Mouse (Mus musculus): ENCODE measurements around the gene D1Ertd622e.

D1Ertd622e gene

DNA sequence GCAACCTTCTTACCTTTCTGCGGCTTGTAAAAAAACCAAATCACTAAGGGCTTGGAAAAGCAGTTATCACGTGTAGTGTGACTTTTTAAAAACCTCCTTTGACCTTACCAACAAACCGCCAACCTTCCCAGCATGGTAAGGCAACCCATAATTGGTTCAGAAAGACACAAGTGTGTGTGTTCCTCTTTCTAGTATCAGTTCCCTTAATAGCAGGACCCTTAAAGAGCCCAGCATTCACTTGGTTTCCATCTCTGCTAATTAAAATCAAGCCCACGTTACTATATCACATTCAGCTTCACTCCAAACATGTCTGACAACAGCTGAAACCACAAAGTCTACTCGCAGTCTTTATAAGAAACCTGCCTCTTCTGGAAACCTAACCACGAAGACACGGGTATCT is 2.5 kb downstream of the D1Ertd622e start:
- H3K27me3 ChIP-seq (ENCODE audit: control insufficient read depth, insufficient read depth, low read length, poor library complexity, severe bottlenecking) = no peaks in the 10 kb centered on the region
- DNase-seq (ENCODE audit: low read depth, low spot score) = peak; percentile 90
- H3K36me3 ChIP-seq (ENCODE audit: control insufficient read depth, insufficient read depth, low read length, poor library complexity, severe bottlenecking) = no peaks in the 10 kb centered on the region; the same call in 1 of the 2 replicates

DNA sequence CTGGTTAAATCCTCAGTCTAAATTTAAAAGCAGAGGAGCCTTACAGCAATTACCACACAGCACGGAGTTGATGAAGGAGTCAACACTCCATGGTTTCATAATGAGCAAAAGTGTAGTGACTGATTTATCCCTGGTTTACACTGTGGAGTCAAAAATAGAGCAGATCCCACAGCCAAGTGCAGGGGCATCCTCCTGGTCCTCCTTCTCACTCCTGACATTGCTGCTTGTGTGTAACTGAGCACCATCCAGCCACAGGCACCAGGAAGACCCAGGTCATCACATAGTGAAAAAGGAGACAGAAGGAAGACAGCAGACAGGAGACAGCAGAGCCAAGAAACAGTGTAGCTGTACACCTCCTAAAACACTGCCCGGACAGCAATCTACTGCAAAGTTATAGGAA is 4.1 kb downstream of the D1Ertd622e start:
- H3K36me3 ChIP-seq (ENCODE audit: control insufficient read depth, insufficient read depth, low read length, poor library complexity, severe bottlenecking) = no peaks in the 10 kb centered on the region; the same call in 1 of the 2 replicates
- H3K27me3 ChIP-seq (ENCODE audit: control insufficient read depth, insufficient read depth, low read length, poor library complexity, severe bottlenecking) = no peaks in the 10 kb centered on the region
- no peak for DNase-seq (ENCODE audit: low read depth, low spot score)

DNA sequence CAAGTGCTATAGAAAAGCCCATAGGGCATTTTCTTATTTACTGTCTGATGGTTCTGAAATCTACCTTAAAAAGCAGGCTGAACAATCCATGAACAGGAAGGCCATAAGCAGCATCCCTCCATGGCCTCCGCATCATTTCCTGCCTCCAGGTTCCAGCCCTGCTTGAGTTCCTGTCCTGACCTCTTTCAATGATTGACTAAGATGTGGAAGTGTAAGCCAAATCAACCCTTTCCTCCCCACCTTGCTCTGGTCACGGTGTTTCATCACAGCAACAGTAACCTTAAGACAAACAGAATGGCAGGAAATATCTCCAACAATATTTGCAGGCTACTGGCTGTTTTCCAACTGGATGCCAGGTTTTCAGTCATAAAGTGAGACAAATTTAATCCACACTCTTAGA is 4.7 kb downstream of the D1Ertd622e start:
- DNase-seq (ENCODE audit: low read depth, low spot score) = peak; percentile 27
- Histone ChIP-seq H3K27me3 (ENCODE audit: control insufficient read depth, insufficient read depth, low read length, poor library complexity, severe bottlenecking) (no peaks in the 10 kb centered on the region), H3K36me3 (ENCODE audit: control insufficient read depth, insufficient read depth, low read length, poor library complexity, severe bottlenecking) (no peaks in the 10 kb centered on the region; the same call in 1 of the 2 replicates)

DNA sequence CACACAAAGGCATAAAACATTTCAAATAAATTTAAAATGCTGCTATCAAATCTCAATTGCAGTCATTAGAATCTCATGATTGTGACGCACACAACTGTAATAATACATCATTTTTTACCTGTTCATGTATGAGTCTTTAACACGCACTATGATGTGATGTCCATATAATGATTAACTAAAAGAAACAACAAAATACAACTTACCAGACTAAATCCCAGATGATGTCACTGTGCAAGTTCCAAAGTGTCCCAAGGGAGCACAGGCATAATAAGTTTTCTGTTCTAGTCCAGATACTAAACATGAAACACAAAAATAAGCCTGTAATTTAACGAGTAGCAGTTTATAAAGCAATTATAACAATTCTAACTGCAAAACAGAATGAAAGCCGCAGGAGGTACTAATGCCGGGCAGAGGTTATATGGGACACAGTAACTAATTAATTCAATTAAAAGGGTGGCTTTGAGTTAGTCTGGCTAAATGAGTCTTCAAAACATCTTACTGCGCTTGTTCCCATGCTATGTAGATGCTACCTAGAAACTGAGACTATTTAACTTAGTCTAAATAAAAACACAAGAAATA is 7.4 kb downstream of the D1Ertd622e start:
- Histone ChIP-seq H3K27me3 (ENCODE audit: control insufficient read depth, insufficient read depth, low read length, poor library complexity, severe bottlenecking) (no peaks in the 10 kb centered on the region), H3K36me3 (ENCODE audit: control insufficient read depth, insufficient read depth, low read length, poor library complexity, severe bottlenecking) (peaks cover 2% of the 10 kb centered on the region; the same call in 1 of the 2 replicates)
- DNase-seq (ENCODE audit: low read depth, low spot score) = no peak

DNA sequence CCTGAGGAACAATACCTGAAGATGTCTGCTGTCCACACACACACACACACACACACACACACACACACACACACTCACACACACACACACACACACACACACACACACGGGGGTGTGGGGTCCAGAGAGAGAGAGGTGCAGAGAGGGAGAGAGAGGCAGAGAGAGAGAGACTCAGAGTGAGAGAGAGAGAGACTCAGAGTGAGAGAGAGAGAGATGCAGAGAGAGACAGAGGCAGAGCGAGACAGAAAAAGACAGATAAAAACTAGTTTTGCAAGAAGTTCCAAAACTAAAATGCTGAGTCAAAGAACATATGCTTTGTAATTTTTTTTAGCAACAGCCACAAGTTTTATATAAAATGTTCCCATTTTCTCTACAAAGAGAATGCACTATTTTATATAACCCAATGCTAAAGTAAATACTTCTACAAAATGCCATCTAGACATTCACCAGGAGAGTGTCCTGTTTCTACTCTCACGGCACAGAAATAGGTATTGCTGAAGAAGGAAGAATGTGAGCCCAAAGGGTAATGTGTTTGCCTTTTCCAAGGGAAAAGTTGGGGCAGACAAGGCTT is 11.2 kb downstream of the D1Ertd622e start:
- no peaks in the 10 kb centered on the region for H3K27me3 ChIP-seq (ENCODE audit: control insufficient read depth, insufficient read depth, low read length, poor library complexity, severe bottlenecking)

DNA sequence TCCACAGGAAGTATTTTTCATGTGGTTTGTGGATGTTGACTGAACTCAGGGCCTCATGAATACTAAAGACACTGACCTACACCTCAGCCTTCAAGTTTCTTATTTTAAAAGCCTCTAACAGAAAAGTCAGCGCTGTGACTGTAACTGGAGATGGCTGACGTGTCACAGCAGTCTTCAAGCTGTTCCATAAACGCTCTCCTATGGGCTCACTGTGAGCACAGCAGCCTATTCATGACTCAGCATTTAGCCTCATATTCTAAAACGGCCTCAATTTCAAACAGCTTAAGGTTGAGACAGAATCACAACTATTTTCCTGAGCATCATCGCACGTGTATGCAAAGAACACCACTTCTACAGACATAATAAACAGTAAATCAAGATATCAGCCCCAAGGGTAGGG is 11.8 kb downstream of the D1Ertd622e start:
- Histone ChIP-seq H3K36me3 (ENCODE audit: control insufficient read depth, insufficient read depth, low read length, poor library complexity, severe bottlenecking) (peaks cover 3% of the 10 kb centered on the region; the same call in 1 of the 2 replicates), H3K27me3 (ENCODE audit: control insufficient read depth, insufficient read depth, low read length, poor library complexity, severe bottlenecking) (no peaks in the 10 kb centered on the region)
- DNase-seq (ENCODE audit: low read depth, low spot score) = no peak

More for the DNA sequence above, 11.2 kb downstream of the D1Ertd622e start:
- H3K36me3 ChIP-seq (ENCODE audit: control insufficient read depth, insufficient read depth, low read length, poor library complexity, severe bottlenecking) = peaks cover 3% of the 10 kb centered on the region; the same call in 1 of the 2 replicates
- no peak for DNase-seq (ENCODE audit: low read depth, low spot score)

DNA sequence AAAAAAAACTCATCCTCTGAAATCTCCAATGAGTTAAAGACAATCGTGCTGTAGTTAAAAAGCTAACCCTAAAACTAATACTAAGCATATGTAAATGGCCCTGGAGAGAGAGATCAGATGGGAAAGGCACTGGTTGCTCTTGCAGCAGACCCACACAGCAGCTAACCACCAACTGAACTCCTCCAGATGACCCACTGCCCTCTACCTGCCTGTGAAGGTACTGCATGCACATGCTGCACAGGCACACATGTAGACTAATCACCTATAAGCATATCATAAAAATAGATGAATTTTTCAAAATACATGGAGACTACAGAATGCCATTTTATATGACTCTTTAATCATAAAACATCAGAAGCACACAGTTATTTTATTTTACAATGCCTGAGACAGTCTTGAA is 14.8 kb downstream of the D1Ertd622e start:
- DNase-seq (ENCODE audit: low read depth, low spot score) = peak; percentile 52
- Histone ChIP-seq H3K36me3 (ENCODE audit: control insufficient read depth, insufficient read depth, low read length, poor library complexity, severe bottlenecking) (peaks cover 7% of the 10 kb centered on the region), H3K27me3 (ENCODE audit: control insufficient read depth, insufficient read depth, low read length, poor library complexity, severe bottlenecking) (no peaks in the 10 kb centered on the region)

DNA sequence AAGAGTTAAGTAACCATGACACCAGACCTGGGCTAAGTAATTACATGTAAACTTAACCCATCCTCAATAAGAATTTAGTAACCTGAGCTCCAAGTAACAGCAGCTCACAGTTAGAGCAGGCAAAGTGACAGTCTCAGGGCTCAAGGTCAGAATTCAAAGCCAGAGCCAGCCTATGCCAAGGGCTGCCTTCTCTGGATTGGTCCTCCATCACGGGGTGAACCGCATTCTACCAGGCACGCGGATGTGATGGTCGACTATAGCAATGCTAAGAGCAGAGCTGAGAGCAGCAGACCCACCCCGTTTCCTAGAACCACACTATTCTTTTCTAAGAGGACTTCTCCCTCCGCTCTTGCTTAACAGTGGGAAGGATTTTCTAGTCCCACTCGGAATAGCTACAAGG is 27.8 kb downstream of the D1Ertd622e start:
- peaks cover 5% of the 10 kb centered on the region; the same call in 1 of the 2 replicates for H3K36me3 ChIP-seq (ENCODE audit: control insufficient read depth, insufficient read depth, low read length, poor library complexity, severe bottlenecking)
- no peak for DNase-seq (ENCODE audit: low read depth, low spot score)
- H3K27me3 ChIP-seq (ENCODE audit: control insufficient read depth, insufficient read depth, low read length, poor library complexity, severe bottlenecking) = no peaks in the 10 kb centered on the region

DNA sequence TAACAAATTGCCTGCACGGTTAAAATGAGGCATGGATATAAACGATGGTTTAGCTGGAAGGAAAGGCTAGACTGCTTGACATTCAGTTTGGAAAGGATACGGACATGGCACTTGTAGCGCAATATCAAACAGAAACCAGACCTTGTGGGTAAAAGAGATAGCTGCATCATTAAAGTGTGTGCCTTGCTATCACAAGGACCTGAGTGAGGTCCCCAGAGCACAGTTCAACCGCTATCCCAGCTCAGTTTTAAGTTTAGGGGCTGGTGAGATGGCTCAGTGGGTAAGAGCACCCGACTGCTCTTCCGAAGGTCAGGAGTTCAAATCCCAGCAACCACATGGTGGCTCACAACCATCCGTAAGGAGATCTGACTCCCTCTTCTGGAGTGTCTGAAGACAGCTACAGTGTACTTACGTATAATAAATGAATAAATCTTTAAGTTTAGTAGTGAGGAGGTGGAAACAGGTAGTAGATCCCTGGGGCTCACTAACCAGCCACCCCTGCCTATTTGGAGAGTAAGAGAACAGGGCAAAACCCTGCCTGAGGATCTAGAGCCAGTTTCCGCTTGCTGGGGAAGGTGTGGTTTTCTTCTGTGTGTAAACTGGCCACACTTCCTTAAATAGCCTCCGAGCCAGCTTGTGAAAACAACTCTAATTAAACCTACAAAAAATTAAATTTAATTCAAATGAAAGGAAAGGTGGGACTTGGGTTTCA is 29.2 kb downstream of the D1Ertd622e start:
- H3K36me3 ChIP-seq (ENCODE audit: control insufficient read depth, insufficient read depth, low read length, poor library complexity, severe bottlenecking) = peaks cover under 1% of the 10 kb centered on the region; the same call in 1 of the 2 replicates
- DNase-seq (ENCODE audit: low read depth, low spot score) = peak; percentile 21
- H3K27me3 ChIP-seq (ENCODE audit: control insufficient read depth, insufficient read depth, low read length, poor library complexity, severe bottlenecking) = no peaks in the 10 kb centered on the region

DNA sequence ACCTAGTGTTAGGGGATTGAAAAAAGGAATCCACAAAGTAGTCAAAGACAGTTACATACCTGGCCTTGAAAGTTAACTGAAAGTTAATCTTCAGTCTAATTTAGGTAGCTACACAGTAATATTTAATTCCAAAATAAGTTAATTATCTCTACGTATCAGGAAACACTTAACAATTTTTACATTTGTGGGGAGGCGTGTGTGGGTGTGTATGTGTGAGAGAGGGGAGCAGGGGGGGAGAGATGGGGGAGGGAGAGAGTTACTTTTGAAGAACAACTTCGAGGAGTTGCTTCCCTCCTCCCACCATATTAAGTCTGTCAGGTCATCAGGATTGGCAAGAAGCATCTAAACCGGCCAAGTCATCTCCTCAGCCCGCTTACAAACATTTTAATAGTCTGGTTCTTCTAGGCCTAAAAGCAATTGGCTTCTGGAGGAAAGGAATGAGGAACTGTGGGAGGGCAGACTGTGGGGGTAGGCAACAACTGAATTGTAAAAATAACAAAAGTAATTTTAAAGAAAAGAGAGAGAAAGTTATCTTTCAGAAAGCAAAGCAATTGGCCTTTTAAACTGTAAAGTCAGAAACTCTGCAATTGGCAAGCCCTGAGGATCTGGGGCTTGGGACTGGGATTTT is 29.9 kb downstream of the D1Ertd622e start:
- Histone ChIP-seq H3K27me3 (ENCODE audit: control insufficient read depth, insufficient read depth, low read length, poor library complexity, severe bottlenecking) (no peaks in the 10 kb centered on the region), H3K36me3 (ENCODE audit: control insufficient read depth, insufficient read depth, low read length, poor library complexity, severe bottlenecking) (no peaks in the 10 kb centered on the region; the same call in 1 of the 2 replicates)
- no peak for DNase-seq (ENCODE audit: low read depth, low spot score)

DNA sequence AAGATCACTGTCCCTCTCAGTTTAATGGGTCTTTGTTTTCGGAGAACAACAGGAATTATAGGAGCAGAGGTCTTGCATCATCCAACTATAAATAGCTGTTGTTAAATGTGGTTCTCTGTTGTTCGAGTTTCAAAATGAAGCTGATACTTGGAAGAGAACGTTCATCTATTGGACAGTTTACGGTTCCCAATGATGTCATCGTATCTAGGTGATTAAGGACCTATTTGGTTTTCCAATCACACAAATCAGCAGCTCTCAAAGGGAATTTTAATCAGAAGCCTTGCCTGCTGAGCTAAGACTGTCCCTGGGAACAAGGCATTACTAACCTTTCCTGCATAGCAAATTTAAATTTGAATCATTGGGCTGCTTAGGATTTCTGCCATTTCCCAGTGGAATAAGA is 31.7 kb downstream of the D1Ertd622e start:
- Histone ChIP-seq H3K27me3 (ENCODE audit: control insufficient read depth, insufficient read depth, low read length, poor library complexity, severe bottlenecking) (no peaks in the 10 kb centered on the region), H3K36me3 (ENCODE audit: control insufficient read depth, insufficient read depth, low read length, poor library complexity, severe bottlenecking) (no peaks in the 10 kb centered on the region; the same call in 1 of the 2 replicates)
- no peak for DNase-seq (ENCODE audit: low read depth, low spot score)

DNA sequence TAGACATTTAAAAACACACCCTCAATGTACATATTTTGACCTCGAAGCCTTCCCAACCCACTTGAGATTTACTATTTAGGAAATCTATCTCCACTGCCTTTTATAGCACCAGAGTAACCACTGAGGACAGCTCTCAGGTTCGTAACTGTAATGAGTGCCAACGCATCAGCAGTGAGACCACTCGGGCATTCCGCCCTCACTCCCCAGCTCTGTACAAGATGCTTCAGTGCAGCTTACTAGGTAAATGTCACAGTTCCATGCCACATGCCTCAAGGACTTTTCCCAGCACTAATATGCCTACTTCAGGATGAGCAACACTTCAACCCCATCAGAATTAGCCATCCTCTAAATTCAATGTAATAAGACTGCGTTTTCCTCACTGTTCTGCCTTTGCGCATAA is 33.0 kb downstream of the D1Ertd622e start:
- H3K27me3 ChIP-seq (ENCODE audit: control insufficient read depth, insufficient read depth, low read length, poor library complexity, severe bottlenecking) = no peaks in the 10 kb centered on the region
- DNase-seq (ENCODE audit: low read depth, low spot score) = no peak

DNA sequence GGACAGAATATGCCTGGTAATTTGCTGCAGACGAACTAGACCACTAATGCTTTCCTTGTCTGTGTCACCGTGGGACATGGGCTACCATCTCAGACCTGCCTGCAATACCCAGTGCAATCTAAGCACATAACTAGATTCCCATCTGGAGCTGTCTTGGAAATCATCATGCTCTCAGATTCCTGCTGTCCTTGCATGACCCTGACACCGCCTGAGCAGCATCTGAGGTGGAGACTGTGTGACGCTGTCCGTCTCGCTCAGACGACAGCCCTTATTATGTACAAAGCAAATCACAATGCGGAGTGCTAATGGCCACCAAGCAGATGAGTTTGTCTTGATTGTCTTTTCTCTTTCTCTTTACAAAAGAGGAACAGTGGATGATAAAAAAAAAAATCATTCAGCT is 33.9 kb downstream of the D1Ertd622e start:
- DNase-seq (ENCODE audit: low read depth, low spot score) = no peak
- Histone ChIP-seq H3K36me3 (ENCODE audit: control insufficient read depth, insufficient read depth, low read length, poor library complexity, severe bottlenecking) (no peaks in the 10 kb centered on the region), H3K27me3 (ENCODE audit: control insufficient read depth, insufficient read depth, low read length, poor library complexity, severe bottlenecking) (no peaks in the 10 kb centered on the region)

More for the DNA sequence above, 33.0 kb downstream of the D1Ertd622e start:
- no peaks in the 10 kb centered on the region for H3K36me3 ChIP-seq (ENCODE audit: control insufficient read depth, insufficient read depth, low read length, poor library complexity, severe bottlenecking)

DNA sequence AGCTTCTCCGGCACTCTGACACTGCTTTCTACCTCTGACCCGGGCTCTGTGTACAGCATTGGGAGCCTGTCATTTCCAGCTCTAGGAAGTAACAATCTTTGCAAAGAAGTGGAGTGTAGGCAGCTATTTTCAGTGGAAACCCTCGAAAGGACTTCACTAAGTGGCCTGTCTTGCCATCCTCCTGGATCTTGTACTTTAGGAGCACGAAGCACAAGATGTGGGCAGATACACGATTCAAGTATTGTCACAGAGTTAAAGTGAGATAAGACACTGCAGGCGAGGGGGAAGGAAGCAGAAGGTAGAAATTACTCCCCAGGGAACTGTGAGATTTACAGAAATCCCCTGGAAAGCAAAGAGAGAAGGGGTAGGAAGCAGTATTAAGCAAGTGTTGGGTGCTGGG is 36.4 kb downstream of the D1Ertd622e start:
- peak; percentile 31 for DNase-seq (ENCODE audit: low read depth, low spot score)
- Histone ChIP-seq H3K36me3 (ENCODE audit: control insufficient read depth, insufficient read depth, low read length, poor library complexity, severe bottlenecking) (no peaks in the 10 kb centered on the region), H3K27me3 (ENCODE audit: control insufficient read depth, insufficient read depth, low read length, poor library complexity, severe bottlenecking) (no peaks in the 10 kb centered on the region)

DNA sequence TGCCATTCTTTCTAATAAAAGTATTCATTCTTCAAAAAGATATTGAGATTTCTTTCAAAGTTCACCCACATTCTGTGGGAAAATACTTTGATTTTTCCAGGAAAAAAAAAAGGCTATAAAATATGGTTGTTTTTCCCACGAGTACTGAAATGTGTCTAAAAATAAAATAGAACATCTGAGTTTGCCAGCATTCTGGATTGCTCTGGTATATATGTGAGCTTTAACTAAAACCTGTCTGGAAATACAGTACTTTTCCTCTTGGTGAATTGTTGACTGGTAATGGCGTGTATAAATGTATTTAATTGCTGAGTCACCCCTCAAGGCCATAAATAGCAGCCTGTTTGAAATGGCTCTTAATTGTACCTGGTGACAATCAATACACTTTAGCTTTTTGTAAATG is 37.5 kb downstream of the D1Ertd622e start:
- no peak for DNase-seq (ENCODE audit: low read depth, low spot score)
- H3K27me3 ChIP-seq (ENCODE audit: control insufficient read depth, insufficient read depth, low read length, poor library complexity, severe bottlenecking) = no peaks in the 10 kb centered on the region
- H3K36me3 ChIP-seq (ENCODE audit: control insufficient read depth, insufficient read depth, low read length, poor library complexity, severe bottlenecking) = no peaks in the 10 kb centered on the region
